Mouse (Mus musculus): ENCODE data around the gene L1td1. TPM values are rescaled to one million over a fixed set of nuclear protein-coding genes. Genes with fewer than 3 reads are reported as not detected.
"Not testable (repeated sequence)": the region's sequence is repeated elsewhere in the genome, so short reads cannot be mapped to it uniquely, and the experiment has no call there.

L1td1 gene
- total and polyA plus RNA-seq, 2 experiments from 2014 or later: 0.11 TPM; not detected in 1

DNA sequence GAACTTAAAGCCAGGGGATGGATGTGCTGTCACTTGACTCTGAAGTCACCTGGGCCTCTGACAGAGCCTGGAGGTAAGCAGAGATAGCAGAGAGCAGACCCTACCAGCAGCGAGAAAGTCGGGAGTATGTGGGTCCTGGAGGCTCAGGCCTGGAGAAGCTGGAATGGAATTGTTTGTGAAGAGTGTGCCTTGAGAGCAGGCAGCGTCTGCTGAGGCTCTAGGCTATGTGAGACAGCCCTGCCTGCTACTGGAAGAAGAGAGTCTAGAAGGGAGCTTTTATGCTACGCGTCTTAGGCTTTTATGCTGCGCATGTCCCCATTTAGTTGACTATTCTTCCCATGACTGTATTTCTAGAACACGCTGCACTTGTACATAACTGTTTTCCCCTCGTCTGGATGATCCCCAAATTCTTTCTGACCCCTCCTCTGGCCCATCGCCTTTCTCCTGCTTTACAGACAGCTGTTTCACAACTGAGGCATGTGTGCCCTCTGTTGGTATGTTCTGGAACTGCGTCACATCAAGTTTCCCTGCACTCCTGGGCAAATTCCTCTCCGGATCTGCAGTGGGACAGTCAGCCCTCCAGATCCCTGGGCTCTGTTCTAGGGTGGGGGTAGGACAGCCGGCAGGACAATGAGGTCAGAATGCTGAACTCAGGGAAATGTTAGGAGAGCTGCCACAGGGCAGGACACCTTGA lies 24.2 kb upstream of the L1td1 start:
- Histone ChIP-seq H3K4me2 (ENCODE audit: low read depth, low read length) (peak overlapping the region; percentile 40), H3K4me3 (ENCODE audit: low read depth, low read length) (no peak overlapping the region), H3K9me3 (replicated peaks; ENCODE audit: control insufficient read depth, low read length) (no peaks in the 10 kb centered on the region), H3K9ac (replicated peaks; ENCODE audit: low read depth, low read length) (no peak overlapping the region), H3K4me1 (ENCODE audit: control insufficient read depth, insufficient read depth) (peaks cover 5% of the 10 kb centered on the region), H3K27ac (ENCODE audit: low read depth) (no peak overlapping the region), H3K36me3 (replicated peaks; ENCODE audit: control insufficient read depth, insufficient read depth, low read length) (no peaks in the 10 kb centered on the region), H3K27me3 (ENCODE audit: control insufficient read depth, insufficient read depth, low read length) (no peaks in the 10 kb centered on the region)
- peak; percentile 72 for DNase-seq (ENCODE audit: low spot score)
- ATAC-seq (ENCODE audit: insufficient read depth, low read depth): peak; percentile 63
- WGBS: 27% methylated on average over 12 of the region's 12 CpGs
- peak; percentile 92 for TF ChIP-seq CTCF (IDR thresholded peaks at IDR 0.05; ENCODE audit: low read depth)
- no peak for TF ChIP-seq EP300 (IDR thresholded peaks at IDR 0.05; ENCODE audit: low read depth)

DNA sequence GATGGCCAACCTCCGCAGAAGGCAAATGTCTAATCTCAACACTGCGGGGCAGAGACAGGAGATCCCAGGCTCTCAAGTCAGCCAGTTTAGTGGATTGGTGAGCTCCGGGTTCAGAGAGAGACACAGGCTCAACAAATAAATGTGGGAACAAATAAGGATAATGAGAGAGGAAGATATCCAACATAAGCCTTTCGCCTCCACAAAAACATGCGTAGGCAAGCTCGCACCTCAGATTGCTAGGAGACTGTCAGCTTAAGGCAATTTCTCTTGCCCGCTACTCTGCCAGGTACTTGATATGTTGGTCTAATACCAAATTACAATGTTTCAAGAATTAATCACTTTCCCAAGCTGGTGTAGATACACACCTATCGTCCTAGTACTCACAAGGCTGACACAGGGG lies 15.6 kb upstream of the L1td1 start:
- Histone ChIP-seq H3K9me3 (replicated peaks; ENCODE audit: control insufficient read depth, low read length) (no peaks in the 10 kb centered on the region), H3K27me3 (ENCODE audit: control insufficient read depth, insufficient read depth, low read length) (no peaks in the 10 kb centered on the region), H3K4me1 (ENCODE audit: control insufficient read depth, insufficient read depth) (no peaks in the 10 kb centered on the region), H3K4me3 (ENCODE audit: low read depth, low read length) (no peak overlapping the region), H3K27ac (ENCODE audit: low read depth) (no peak overlapping the region), H3K4me2 (ENCODE audit: low read depth, low read length) (no peak overlapping the region), H3K36me3 (replicated peaks; ENCODE audit: control insufficient read depth, insufficient read depth, low read length) (no peaks in the 10 kb centered on the region), H3K9ac (replicated peaks; ENCODE audit: low read depth, low read length) (no peak overlapping the region)
- TF ChIP-seq CTCF (IDR thresholded peaks at IDR 0.05; ENCODE audit: low read depth) (no peak), EP300 (IDR thresholded peaks at IDR 0.05; ENCODE audit: low read depth) (no peak)
- DNase-seq (ENCODE audit: low spot score) (no peak), ATAC-seq (ENCODE audit: insufficient read depth, low read depth) (no peak)
- WGBS: 92% methylated on average over 8 of the region's 8 CpGs

DNA sequence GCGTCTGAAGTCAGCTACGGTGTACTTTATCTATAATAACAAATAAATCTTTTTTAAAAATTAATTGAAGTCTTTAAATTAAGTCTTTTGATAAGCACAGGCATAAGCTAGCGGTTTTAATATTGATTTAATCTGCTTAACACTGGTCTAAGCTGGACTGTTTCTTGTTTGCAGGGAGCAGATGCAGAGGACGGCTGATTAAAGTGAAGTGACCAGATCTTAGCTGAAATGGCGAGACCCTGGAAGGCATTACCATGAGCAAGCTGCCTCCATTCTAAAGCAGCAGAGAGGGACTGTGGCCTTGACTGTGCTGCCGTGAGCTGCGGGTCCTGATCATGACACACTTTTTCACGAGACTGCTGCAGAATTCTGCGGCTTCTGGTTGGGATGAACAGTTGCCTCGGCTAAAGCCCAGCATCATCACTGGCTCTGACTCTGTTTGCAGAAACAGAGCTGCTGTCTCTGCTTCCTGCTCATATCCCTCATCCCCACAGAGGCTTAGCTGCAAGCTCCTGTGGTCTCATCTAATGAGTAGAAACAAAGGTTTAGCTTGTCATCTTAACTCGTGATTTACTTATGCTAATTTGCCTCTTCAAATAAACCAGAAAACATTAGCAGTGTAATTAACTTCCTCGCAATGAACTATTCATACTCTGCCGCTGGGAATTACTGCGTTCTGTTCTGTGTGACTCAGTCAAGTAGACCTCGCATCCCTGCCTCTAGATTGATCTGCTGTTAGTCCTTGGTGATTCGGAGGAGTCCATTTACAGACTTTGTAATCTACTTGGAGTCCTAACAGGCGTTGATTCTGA lies 8.6 kb upstream of the L1td1 start:
- Histone ChIP-seq H3K9me3 (replicated peaks; ENCODE audit: control insufficient read depth, low read length) (no peaks in the 10 kb centered on the region), H3K36me3 (replicated peaks; ENCODE audit: control insufficient read depth, insufficient read depth, low read length) (no peaks in the 10 kb centered on the region), H3K9ac (replicated peaks; ENCODE audit: low read depth, low read length) (no peak overlapping the region), H3K27ac (ENCODE audit: low read depth) (no peak overlapping the region), H3K4me1 (ENCODE audit: control insufficient read depth, insufficient read depth) (no peaks in the 10 kb centered on the region), H3K4me2 (ENCODE audit: low read depth, low read length) (no peak overlapping the region), H3K4me3 (ENCODE audit: low read depth, low read length) (no peak overlapping the region), H3K27me3 (ENCODE audit: control insufficient read depth, insufficient read depth, low read length) (no peaks in the 10 kb centered on the region)
- ATAC-seq (ENCODE audit: insufficient read depth, low read depth) (no peak), DNase-seq (ENCODE audit: low spot score) (no peak)
- 84% methylated on average over 17 of the region's 17 CpGs for WGBS
- TF ChIP-seq CTCF (IDR thresholded peaks at IDR 0.05; ENCODE audit: low read depth): no peak
- TF ChIP-seq EP300 (IDR thresholded peaks at IDR 0.05; ENCODE audit: low read depth): no peak

- H3K9ac ChIP-seq (replicated peaks; ENCODE audit: low read depth, low read length): no peak overlapping the region
- DNase-seq (ENCODE audit: low spot score) (no peak), ATAC-seq (ENCODE audit: insufficient read depth, low read depth) (no peak)
- TF ChIP-seq EP300 (IDR thresholded peaks at IDR 0.05; ENCODE audit: low read depth) (no peak), CTCF (IDR thresholded peaks at IDR 0.05; ENCODE audit: low read depth) (no peak)
- no peak overlapping the region for H3K4me2 ChIP-seq (ENCODE audit: low read depth, low read length)
- 82% methylated on average over 10 of the region's 10 CpGs for WGBS
- no peaks in the 10 kb centered on the region for H3K9me3 ChIP-seq (replicated peaks; ENCODE audit: control insufficient read depth, low read length)
- H3K36me3 ChIP-seq (replicated peaks; ENCODE audit: control insufficient read depth, insufficient read depth, low read length): no peaks in the 10 kb centered on the region
- H3K4me1 ChIP-seq (ENCODE audit: control insufficient read depth, insufficient read depth): no peaks in the 10 kb centered on the region
- no peak overlapping the region for H3K27ac ChIP-seq (ENCODE audit: low read depth)
- no peaks in the 10 kb centered on the region for H3K27me3 ChIP-seq (ENCODE audit: control insufficient read depth, insufficient read depth, low read length)
- no peak overlapping the region for H3K4me3 ChIP-seq (ENCODE audit: low read depth, low read length)
Observed at GRCm38 (mm10) chr4:98718547-98718917, 8.0 kb upstream of the L1td1 start.

DNA sequence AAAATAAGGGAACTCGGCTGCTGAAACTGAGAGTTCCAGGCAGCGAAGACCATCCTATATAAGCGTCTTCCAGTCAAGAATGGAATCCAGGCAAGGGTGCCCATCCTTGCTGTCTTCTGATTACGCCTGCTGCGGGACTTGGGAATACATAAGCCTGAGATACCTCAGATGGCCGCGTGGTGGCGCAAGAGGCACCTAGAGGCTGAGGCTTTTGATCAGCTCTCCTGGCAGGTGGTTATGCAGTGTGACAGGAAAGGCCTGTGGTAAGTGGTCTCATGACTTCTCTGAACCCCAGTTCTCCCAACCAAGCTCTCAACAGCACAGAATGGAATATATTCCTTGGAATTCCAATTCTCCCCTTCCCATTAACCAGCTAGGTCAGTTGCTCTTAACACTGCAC lies 4.1 kb upstream of the L1td1 start:
- H3K9me3 ChIP-seq (replicated peaks; ENCODE audit: control insufficient read depth, low read length): no peaks in the 10 kb centered on the region
- 0 out of 2 replicates have a peak, but pooled peaks cover under 1% of the 10 kb centered on the region for H3K27me3 ChIP-seq (ENCODE audit: control insufficient read depth, insufficient read depth, low read length)
- DNase-seq (ENCODE audit: low spot score) (peak; percentile 49), ATAC-seq (ENCODE audit: insufficient read depth, low read depth) (no peak)
- H3K4me1 ChIP-seq (ENCODE audit: control insufficient read depth, insufficient read depth): 0 out of 2 replicates have a peak, but pooled peaks cover under 1% of the 10 kb centered on the region
- no peaks in the 10 kb centered on the region for H3K36me3 ChIP-seq (replicated peaks; ENCODE audit: control insufficient read depth, insufficient read depth, low read length)
- H3K4me3 ChIP-seq (ENCODE audit: low read depth, low read length): no peak overlapping the region
- WGBS: 14% methylated on average over 8 of the region's 8 CpGs
- H3K27ac ChIP-seq (ENCODE audit: low read depth): no peak overlapping the region
- H3K9ac ChIP-seq (replicated peaks; ENCODE audit: low read depth, low read length): no peak overlapping the region
- TF ChIP-seq CTCF (IDR thresholded peaks at IDR 0.05; ENCODE audit: low read depth) (peak; percentile 76), EP300 (IDR thresholded peaks at IDR 0.05; ENCODE audit: low read depth) (no peak)
- H3K4me2 ChIP-seq (ENCODE audit: low read depth, low read length): no peak overlapping the region

GRCm38 (mm10) chr4:98724682-98725081 lies 1.9 kb upstream of the L1td1 start:
- WGBS: 79% methylated on average over 1 of the region's 1 CpGs
- H3K9me3 ChIP-seq (replicated peaks; ENCODE audit: control insufficient read depth, low read length); ATAC-seq (ENCODE audit: insufficient read depth, low read depth); H3K36me3 ChIP-seq (replicated peaks; ENCODE audit: control insufficient read depth, insufficient read depth, low read length); DNase-seq (ENCODE audit: low spot score); H3K9ac ChIP-seq (replicated peaks; ENCODE audit: low read depth, low read length); H3K27ac ChIP-seq (ENCODE audit: low read depth); H3K4me3 ChIP-seq (ENCODE audit: low read depth, low read length); H3K4me2 ChIP-seq (ENCODE audit: low read depth, low read length): not testable (repeated sequence)
- Histone ChIP-seq H3K4me1 (ENCODE audit: control insufficient read depth, insufficient read depth) (0 out of 2 replicates have a peak, but pooled peaks cover 12% of the 10 kb centered on the region), H3K27me3 (ENCODE audit: control insufficient read depth, insufficient read depth, low read length) (0 out of 2 replicates have a peak, but pooled peaks cover 15% of the 10 kb centered on the region)
